Mouse (Mus musculus) left cerebral cortex, adult 8-10 months (tissue): ENCODE data around the gene Espnl. TPM values are rescaled to one million over a fixed set of nuclear protein-coding genes. Genes with fewer than 3 reads are reported as not detected.

Experiments used
- DNase-seq, 2 experiments: peaks; one replicate each; pipeline ENCODE4 v3.0.0; 2022; ENCODE audit warnings: low spot score in 2 of 2
- total RNA-seq, 4 experiments: library from RNA; stranded (reverse); gene quantifications; 2 replicates each; pipeline ENCODE4 v1.2.4; 2022

Espnl gene
- total RNA-seq, 4 experiments from 2014 or later = 0.37 to 0.72 (median 0.39) TPM

DNA sequence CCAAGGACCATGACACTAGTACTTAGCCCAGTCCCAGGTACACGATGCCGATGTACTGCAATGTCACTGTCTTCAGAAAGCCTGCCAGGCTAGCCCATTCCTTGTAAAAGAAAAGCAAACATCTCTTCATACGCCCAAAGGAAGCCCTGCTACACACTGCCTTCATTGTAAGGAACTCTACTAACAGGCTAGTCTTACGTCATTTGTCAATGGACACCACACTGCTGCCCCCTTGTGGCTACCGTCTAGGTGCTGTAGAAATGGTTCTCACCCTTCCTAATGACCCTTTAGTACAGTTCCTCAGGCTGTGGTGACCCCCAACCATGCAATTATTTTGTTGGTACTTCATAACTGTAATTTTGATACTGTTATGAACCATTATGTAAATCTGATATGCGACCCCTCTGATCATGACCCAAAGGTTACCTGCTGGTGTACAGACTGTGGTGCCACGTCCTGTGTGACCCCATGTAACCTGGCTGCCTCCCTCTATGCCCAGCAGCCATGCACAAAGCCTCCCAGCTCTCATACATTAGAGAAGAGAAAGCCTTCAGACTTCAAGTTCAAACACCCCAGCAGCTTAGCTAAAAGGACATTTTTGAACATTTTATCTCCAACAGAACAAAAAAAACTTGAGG lies 58.7 kb downstream of the Espnl start:
- peak; percentile 45 to 58 for DNase-seq

DNA sequence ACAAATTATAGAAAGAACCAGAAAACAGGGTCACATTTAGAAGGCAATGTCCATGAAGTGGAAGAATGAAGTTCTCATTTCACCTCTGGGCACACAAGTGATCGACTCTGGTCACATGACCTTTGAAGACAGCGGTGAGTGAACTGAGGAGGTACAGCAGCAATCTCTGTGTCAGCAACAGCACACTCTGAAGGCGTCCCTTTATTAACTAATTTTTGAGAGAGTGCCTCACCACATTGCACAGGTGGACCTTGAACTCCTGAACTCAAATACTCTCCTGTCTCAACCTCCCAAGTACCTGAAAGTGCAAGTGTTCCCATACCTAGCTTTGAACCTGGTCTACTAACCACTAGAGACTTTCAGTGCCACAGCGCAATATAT lies 59.2 kb downstream of the Espnl start:
- DNase-seq = no peak

- DNase-seq = no peak
These were observed 68.5 kb downstream of the Espnl start for GRCm38 (mm10) chr1:91390369-91390768.

- DNase-seq = no peak
These were observed 76.0 kb downstream of the Espnl start for GRCm38 (mm10) chr1:91397927-91398259.

Other genes with a start within 250 kb of the Espnl start
- not detected for gene Rbm44, start 177.0 kb upstream of the Espnl start, total RNA-seq
- gene Ramp1, start 142.3 kb upstream of the Espnl start, total RNA-seq = 10 to 100 TPM; 50.9 to 58.7 (median 52.5) TPM
- gene Ube2f, start 71.8 kb upstream of the Espnl start, total RNA-seq = 10 to 100 TPM; 48.2 to 54.9 (median 51.6) TPM
- 10 to 100 TPM; 19.5 to 24.4 (median 21.5) TPM for gene Scly, start 23.7 kb upstream of the Espnl start, total RNA-seq
- under 1 TPM in 3 of 4 experiments, not detected in 1; 0.11 to 0.33 (median 0.21) TPM for gene Klhl30, start 28.9 kb downstream of the Espnl start, total RNA-seq
- under 1 TPM; 0.21 to 0.78 (median 0.53) TPM for gene Erfe, start 44.4 kb downstream of the Espnl start, total RNA-seq
- gene Ilkap, start 76.7 kb downstream of the Espnl start, total RNA-seq = 10 to 100 TPM; 48.1 to 54.9 (median 52.2) TPM
- gene Hes6, start 92.0 kb downstream of the Espnl start, total RNA-seq = 10 to 100 TPM; 17.5 to 22.3 (median 21.8) TPM
- gene Per2, start 137.2 kb downstream of the Espnl start, total RNA-seq = 10 to 100 TPM; 18.4 to 36.8 (median 25.1) TPM
- gene Traf3ip1, start 172.6 kb downstream of the Espnl start, total RNA-seq = 10 to 100 TPM; 12.5 to 15.3 (median 13.9) TPM
- gene Asb1, start 218.5 kb downstream of the Espnl start, total RNA-seq = 10 to 100 TPM; 35.5 to 40.9 (median 39.1) TPM